Mouse (Mus musculus) spleen, embryonic (tissue): ENCODE data around the gene Shisa5.

Experiments used
- CTCF ChIA-PET: fragments of 350-600 bp; sonication (Branson Sonifier 250); formaldehyde crosslinking; loops from one replicate; lab custom pipeline; 2022; lab: Charles Lee

Shisa5 gene

GRCm38 (mm10) chr9:109082124-109082800 is 43.9 kb downstream of the Shisa5 start, which contains the start of the genes Ccdc51 and Tma7:
Gene Ccdc51 (plus strand): TSS chr9:109082493.
Gene Tma7 (minus strand): TSS chr9:109082587.
- CTCF ChIA-PET = interaction anchor here (0.5 kb wide), 1 partner anchor 44 kb away, joined by 4 read pairs; no protein-coding TSS in a partner anchor

- CTCF ChIA-PET = no interaction called here
Measured at GRCm38 (mm10) chr9:109084922-109085321, 46.6 kb downstream of the Shisa5 start.

- CTCF ChIA-PET = no interaction called here
Measured at GRCm38 (mm10) chr9:109087987-109088386, 49.6 kb downstream of the Shisa5 start.

GRCm38 (mm10) chr9:109090446-109090845 is 52.1 kb downstream of the Shisa5 start:
- CTCF ChIA-PET = no interaction called here

GRCm38 (mm10) chr9:109091802-109092201 is 53.4 kb downstream of the Shisa5 start:
- CTCF ChIA-PET = no interaction called here

- CTCF ChIA-PET = no interaction called here
Measured at GRCm38 (mm10) chr9:109092799-109093198, 54.4 kb downstream of the Shisa5 start.

GRCm38 (mm10) chr9:109093786-109094552 is 55.6 kb downstream of the Shisa5 start:
- CTCF ChIA-PET = no interaction called here

- CTCF ChIA-PET = no interaction called here
Measured at GRCm38 (mm10) chr9:109094553-109095136, 56.3 kb downstream of the Shisa5 start.

- CTCF ChIA-PET = no interaction called here
Measured at GRCm38 (mm10) chr9:109095137-109095982, 57.0 kb downstream of the Shisa5 start, which contains the start of gene Plxnb1. Gene Plxnb1 (plus strand): TSS chr9:109095389.

- CTCF ChIA-PET = no interaction called here
Measured at GRCm38 (mm10) chr9:109096251-109096661, 57.9 kb downstream of the Shisa5 start.

- CTCF ChIA-PET = no interaction called here
Measured at GRCm38 (mm10) chr9:109096856-109097255, 58.5 kb downstream of the Shisa5 start.

GRCm38 (mm10) chr9:109097291-109097690 is 58.9 kb downstream of the Shisa5 start:
- CTCF ChIA-PET = no interaction called here

- CTCF ChIA-PET = no interaction called here
Measured at GRCm38 (mm10) chr9:109097831-109098230, 59.5 kb downstream of the Shisa5 start.

- CTCF ChIA-PET = no interaction called here
Measured at GRCm38 (mm10) chr9:109098366-109098765, 60.0 kb downstream of the Shisa5 start.

GRCm38 (mm10) chr9:109098969-109099368 is 60.6 kb downstream of the Shisa5 start:
- CTCF ChIA-PET = no interaction called here

- CTCF ChIA-PET = no interaction called here
Measured at GRCm38 (mm10) chr9:109100307-109100928, 62.1 kb downstream of the Shisa5 start.

- CTCF ChIA-PET = no interaction called here
Measured at GRCm38 (mm10) chr9:109101933-109102445, 63.6 kb downstream of the Shisa5 start.

GRCm38 (mm10) chr9:109102541-109102940 is 64.2 kb downstream of the Shisa5 start:
- CTCF ChIA-PET = no interaction called here

- CTCF ChIA-PET = interaction anchor here (0.5 kb wide), 1 partner anchor 560 kb away, joined by 4 read pairs; no protein-coding TSS in a partner anchor
Measured at GRCm38 (mm10) chr9:109103250-109103649, 64.9 kb downstream of the Shisa5 start.

- CTCF ChIA-PET = no interaction called here
Measured at GRCm38 (mm10) chr9:109104083-109104482, 65.7 kb downstream of the Shisa5 start.

GRCm38 (mm10) chr9:109105011-109105410 is 66.6 kb downstream of the Shisa5 start:
- CTCF ChIA-PET = no interaction called here
